Mouse (Mus musculus): ENCODE results near the gene Oog2.
"Not testable (repeated sequence)": the region's sequence is repeated elsewhere in the genome, so short reads cannot be mapped to it uniquely, and the experiment has no call there.

Oog2 gene

DNA sequence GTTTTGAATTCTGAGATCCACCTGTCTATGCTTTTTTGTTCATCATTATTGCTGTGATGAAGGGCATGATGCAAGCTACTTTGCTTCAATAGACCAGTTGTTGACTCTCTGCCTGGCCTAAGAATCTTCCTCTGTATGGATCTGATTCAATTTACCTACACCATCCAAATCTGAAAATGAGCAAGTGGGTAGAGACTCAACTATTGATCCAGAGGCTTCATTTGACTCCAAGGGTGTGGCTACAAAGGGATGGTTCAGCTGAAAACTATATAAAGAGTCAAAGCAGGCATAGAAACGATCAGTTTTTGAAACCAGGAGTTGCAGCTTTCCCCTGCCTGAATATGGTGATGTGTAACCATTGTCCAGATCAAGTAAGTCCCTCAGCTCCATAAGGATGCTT lies at the start of gene Oog2:
Gene Oog2, plus strand, starts transcription at position 301 of the 400 bp plus-strand sequence.
- no peak for DNase-seq (ENCODE audit: low read depth)

DNA sequence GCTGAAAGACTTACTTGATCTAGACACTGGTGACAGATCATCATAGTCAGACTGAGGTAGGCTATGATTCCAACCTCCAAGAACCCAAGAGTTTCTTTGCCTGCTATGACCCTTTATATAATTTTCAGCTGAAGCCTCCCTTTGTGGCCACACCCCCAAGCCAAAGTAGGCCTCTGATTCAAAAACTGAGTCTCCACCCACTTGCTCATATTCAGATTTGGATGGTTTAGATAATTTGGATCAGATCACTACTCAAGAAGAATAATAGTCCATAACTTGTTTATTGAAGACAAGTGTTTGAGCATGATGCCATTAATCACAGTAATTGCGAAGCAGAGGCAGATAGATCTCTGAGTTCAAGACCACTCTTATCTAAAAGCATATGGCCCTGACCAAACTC lies 28.0 kb upstream of the Oog2 start, which contains the start of gene Oog3:
Gene Oog3, minus strand, starts transcription at position 101 of the 400 bp plus-strand sequence.
- DNase-seq (ENCODE audit: low read depth): no peak

DNA sequence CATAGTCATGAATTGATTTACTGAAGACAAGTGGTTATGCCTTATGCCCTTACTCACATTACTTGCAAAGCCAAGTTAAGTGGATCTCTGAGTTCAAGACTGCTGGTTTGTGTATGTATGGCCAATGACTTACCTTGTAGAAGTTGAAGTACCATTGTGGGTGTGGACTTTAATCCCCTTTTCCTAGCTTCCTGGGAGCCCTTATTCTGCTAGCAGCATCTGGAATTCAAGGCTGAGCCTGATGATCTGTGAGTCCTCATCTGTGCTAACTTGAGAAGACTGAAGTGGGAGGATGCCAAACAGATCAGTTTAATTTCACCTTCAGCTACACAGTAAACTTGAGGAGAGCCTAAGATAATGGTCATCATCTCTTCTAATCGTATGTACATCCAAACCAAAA lies 22.7 kb downstream of the Oog2 start, which contains the start of gene C87977:
Gene C87977, minus strand, starts transcription at position 101 of the 400 bp plus-strand sequence.
- not testable (repeated sequence) for DNase-seq (ENCODE audit: low read depth)
